Mouse (Mus musculus): ENCODE results near the gene Iglon5.

The Iglon5 gene

DNA sequence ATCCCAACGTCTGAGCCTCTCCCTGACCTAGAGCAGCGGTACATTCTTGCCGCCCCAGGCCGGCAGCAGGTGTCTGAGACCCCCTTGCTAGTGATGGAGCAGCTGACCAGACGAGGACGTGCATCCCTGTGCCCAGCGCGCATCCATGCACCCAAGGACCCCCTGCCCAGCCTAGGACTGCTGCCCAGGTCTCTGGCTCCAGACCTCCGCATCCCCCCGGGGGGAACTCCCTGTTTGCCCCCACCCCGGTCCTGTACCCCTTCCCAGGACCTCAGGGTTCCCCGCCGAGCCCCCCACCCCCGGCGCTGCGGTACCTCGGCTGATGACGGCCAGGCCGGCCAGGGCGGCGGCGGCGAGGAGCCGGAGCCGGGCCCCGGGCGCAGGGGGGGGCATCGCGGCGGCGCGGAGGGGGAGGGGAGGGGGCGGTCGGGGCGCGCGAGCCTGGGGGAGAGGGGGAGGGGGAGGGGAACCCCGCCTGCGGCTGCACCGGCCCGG lies at the start of gene Iglon5:
TSS of gene Iglon5 (minus strand) at position 445 of the 495 bp plus-strand sequence.
- DNase-seq (ENCODE audit: low spot score in 2 of 2), result no peak

GRCm38 (mm10) chr7:43538524-43538923 lies 48.6 kb upstream of the Iglon5 start:
- no peak for DNase-seq (ENCODE audit: low spot score in 2 of 2)

GRCm38 (mm10) chr7:43532936-43533505 lies 43.1 kb upstream of the Iglon5 start:
- no peak for DNase-seq (ENCODE audit: low spot score in 2 of 2)

GRCm38 (mm10) chr7:43530216-43530785 lies 40.4 kb upstream of the Iglon5 start:
- no peak for DNase-seq (ENCODE audit: low spot score in 2 of 2)

GRCm38 (mm10) chr7:43525313-43525712 lies 35.4 kb upstream of the Iglon5 start:
- DNase-seq (ENCODE audit: low spot score in 2 of 2), result no peak

- no peak for DNase-seq (ENCODE audit: low spot score in 2 of 2)
Observed at GRCm38 (mm10) chr7:43522776-43523175, 32.9 kb upstream of the Iglon5 start.

DNA sequence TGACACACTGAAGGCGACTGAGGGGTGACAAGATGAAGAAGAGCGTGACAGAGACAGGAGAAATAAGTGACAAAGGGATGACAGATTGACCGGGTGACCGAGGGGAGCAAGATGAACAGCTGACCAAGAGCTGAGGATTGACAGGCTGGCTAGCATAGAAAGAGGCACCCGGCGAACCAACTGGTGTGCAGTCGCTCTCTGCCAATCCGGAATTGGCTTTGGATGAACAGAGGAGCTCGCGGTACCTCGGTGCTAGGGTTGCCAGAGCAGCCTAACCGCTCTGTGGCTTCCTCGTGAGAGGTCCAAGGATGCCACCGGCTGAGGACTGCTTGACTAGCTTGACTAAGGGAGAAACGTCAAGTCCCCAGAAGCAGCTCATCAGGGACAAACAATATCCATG lies 28.5 kb upstream of the Iglon5 start:
- no peak for DNase-seq (ENCODE audit: low spot score in 2 of 2)

GRCm38 (mm10) chr7:43515076-43515475 lies 25.2 kb upstream of the Iglon5 start:
- DNase-seq (ENCODE audit: low spot score in 2 of 2), result no peak

DNA sequence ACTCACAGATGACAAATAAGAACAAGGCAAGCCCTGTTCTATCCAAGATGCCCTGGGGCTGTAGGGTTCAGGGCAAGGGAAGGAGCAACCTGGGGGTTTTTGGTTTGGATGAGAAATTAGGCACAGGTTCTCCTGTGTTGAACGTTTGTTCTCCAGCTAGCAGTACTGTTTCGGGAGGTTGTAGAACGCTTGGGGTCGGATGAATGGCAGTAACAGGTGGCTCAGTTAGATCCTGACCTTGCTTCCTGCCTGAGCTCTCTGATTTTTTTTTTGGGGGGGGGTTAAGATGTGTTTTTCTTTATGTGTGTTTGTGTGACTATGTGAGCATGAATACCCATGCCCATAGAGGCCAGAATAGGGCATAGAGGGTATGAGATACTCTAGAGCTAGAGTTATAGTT lies 22.6 kb upstream of the Iglon5 start:
- DNase-seq (ENCODE audit: low spot score in 2 of 2), result no peak

DNA sequence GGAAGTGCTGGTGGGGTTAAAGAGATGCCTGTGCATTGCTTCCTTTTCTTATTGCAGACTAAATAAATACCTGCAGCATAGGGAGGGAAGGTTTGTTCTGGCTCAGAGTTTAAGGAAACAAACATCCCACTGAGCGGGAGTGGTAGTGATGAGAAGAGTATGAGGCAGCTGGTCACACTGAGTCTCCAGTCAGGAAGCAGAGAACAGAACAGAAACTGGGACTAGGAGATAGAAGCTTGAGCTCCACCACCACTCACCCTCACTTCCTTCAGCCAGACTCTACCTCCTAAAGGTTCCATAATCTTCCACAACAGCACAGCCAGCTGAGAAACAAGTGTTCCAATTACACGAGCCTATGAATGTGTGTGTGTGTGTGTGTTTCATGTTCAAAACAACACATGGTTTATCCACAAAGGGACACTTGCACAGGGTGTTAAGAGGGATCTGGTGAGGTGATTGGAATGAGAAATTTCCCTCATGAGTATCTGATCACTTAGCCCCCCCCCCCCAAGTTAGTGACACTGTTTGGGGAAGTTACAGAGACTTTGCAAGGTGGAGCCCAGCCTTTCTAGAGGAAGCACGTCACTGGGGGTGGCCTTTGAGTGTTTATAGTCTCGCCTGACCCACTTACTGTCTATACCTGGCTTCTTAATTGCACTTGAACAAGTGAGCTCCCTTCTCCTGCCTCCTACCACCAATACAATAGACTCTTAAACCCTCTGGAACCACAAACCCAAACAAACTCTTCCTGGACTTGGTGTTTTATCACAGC lies 22.0 kb upstream of the Iglon5 start:
- DNase-seq (ENCODE audit: low spot score in 2 of 2), result no peak

- peak; percentile 70 to 76 for DNase-seq (ENCODE audit: low spot score in 2 of 2)
Observed at GRCm38 (mm10) chr7:43495343-43496021, 5.6 kb upstream of the Iglon5 start.

DNA sequence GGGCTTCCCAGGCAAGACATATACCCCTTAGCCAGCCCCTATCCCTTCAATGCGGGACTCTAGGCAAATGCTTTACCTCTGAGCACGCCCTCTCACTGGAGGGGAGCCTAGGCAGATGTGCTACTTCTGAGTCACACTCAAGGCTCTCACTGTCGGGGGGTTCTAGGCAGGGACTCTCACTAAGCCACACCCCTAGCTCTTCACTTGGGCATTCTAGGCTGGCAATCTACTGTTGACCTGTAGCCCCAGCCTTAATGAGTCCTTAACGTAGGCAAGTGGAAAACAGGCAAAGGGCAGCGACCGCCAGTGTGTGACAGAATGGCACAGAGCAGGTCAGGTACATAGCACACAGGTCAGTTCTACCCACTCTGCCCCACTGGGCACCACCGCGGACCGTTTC lies 986 bp upstream of the Iglon5 start:
- DNase-seq (ENCODE audit: low spot score in 2 of 2), result no peak

DNA sequence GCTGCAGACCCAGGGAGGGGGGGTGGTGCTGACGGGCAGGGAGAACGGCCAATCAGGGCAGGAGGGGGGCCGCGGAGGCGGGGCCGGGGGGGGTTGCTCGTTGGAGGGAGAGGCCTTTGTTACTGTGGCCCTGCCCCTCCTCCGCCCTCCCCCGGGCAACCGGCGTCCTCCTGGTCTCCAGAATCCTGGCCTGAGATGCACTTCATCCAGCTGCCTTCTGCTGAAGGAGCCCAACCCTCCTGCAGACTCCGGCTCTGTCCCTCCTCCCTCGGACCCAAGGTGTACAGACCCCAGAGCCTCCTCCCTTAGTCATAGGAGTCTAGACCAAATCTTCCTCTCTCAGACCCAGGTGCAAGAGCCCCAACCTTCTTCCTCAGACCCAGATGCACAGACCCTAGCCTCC lies 308 bp upstream of the Iglon5 start:
- DNase-seq (ENCODE audit: low spot score in 2 of 2), result peak; percentile 64 to 71

- peak; percentile 49 to 67 for DNase-seq (ENCODE audit: low spot score in 2 of 2)
Observed at GRCm38 (mm10) chr7:43488646-43489045, 1.2 kb downstream of the Iglon5 start.

DNA sequence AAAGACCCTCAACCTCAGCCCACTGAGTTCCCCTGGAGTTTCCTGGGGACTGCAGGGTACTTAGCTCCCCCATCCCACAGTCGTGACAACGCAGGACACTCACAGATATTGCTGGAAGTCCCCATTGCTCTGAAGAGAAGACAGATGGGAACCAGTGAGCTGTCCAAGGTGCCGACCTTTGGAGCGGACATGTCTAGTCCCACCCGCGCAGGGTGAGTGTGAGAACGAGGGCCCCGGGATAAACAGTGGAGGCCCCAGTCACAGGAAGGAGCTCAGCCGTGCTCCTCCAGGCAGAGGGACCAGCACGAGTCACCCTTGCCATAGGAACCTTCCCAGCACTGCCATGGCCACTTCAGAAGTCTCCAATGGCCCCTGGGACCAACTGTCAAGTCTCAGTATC lies 6.6 kb downstream of the Iglon5 start:
- no peak for DNase-seq (ENCODE audit: low spot score in 2 of 2)

DNA sequence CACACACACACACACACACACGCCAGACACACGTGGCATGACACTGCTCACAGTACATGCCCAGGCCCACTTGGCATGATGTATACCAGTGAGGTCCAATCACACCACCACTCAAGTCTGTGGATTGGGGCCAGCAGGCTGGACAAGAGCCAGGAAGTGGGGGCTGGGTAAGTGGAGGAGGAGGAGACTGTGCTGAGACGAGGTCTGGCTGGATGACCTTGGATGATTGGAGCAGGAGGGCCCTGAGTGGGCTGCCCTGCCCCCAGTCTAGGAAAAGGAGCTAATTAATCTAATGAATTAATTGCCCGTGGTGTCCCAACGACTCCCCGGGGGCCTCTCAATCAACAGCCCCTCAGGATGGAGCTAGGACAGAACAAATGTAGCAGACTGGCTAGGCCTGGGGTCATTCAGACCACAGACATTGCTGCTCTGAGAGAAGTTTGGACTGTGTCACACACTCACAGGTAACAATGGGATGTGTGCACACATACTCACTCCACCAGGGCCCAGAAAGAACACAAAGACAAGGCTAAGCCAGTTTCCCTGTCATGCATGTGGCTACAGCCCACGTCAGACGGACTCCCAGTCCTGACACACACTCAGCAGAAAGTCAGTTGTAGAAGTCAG lies 7.7 kb downstream of the Iglon5 start:
- DNase-seq (ENCODE audit: low spot score in 2 of 2), result no peak

DNA sequence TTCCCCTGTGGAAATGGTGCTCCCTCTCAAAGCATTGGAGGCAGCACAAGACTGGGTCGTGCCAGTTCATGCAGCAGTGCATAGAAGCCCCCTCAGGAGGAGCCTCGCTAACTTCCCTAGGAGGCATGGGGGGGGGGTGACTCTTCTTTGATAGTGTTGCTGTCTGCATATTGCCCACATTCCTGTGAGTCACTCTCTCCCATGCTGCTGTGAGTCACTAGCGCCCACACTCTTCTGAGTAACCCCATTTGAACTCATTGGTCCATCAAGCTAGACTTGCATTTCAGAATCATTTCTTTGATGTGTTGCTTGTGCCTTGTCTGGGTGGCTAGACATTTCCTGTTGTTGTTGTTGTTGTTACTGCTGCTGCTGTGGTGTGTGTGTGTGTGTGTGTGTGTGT lies 8.7 kb downstream of the Iglon5 start:
- peak; percentile 80 to 88 for DNase-seq (ENCODE audit: low spot score in 2 of 2)

DNA sequence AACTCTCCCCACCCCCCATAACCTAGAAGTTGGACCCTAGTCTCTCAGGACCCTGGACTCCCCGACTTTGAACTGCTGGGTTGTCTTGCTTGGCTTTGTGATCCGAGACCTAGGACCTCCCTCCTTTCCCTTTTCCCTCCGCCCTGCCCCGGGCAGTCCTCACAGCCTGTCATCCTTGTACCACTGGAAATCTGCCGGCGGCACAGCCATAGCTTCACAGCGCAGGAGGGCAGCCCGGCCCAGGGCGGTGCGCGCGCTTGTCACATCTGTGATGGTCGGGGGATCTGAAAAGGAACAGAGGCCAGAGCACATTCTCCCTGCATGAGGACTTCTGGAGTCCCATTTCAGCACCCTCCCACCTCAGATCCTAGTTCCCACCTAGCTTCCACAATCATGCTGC lies 13.5 kb downstream of the Iglon5 start:
- no peak for DNase-seq (ENCODE audit: low spot score in 2 of 2)

DNA sequence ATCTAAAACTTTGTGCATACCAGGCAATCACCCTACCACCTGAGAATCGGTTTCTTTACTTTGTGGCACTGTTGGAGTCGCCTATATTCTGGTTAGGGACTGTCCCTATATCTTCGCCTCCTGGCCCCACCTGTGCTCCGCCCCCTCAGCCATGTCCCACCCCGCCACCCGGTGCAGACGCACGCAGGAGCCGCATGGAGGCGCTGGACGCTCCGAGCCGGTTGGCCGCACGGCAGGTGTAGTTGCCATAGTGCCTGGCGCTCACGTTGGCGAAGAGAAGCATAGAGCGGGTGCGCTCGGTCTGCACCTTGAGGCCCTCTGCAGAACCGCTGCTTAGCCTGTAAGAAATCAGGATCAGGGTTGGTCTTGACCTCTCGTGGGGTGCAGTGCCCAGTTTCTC lies 14.2 kb downstream of the Iglon5 start:
- DNase-seq (ENCODE audit: low spot score in 2 of 2), result no peak

GRCm38 (mm10) chr7:43470373-43470772 lies 19.5 kb downstream of the Iglon5 start:
- peak; percentile 40 to 47 for DNase-seq (ENCODE audit: low spot score in 2 of 2)

GRCm38 (mm10) chr7:43466099-43466694 lies 23.7 kb downstream of the Iglon5 start:
- DNase-seq (ENCODE audit: low spot score in 2 of 2), result peak; percentile 76 to 80

All from right cerebral cortex, adult 2 months (tissue).